Comparison of ENCODE assay signal across 9 mouse cellular contexts in genomic region chr2:168016951-168017391, GRCm38 (mm10). TPM values are rescaled to one million over a fixed set of nuclear protein-coding genes. Genes with fewer than 3 reads are reported as not detected.
DNase-seq lines count a peak whose midpoint lies in the region; ATAC-seq lines count a peak whose summit lies in the region.
"Had no signal": no experiment of that assay in that cellular context is flagged by ENCODE, and none has a peak within 500 bp of the region (broad histone marks: within the 10 kb centered on the region; RNA-seq: fewer than 3 reads in every experiment).

No protein-coding gene starts in this region.

- peaks cover 31% of the 10 kb centered on the region for H3K4me1 ChIP-seq in lung, embryonic 16.5 days (replicated peaks; ENCODE audit: control insufficient read depth, insufficient read depth, low read length)

- H3K4me2 ChIP-seq in lung, embryonic 16.5 days (ENCODE audit: low read depth, low read length): no peak overlapping the region
- H3K4me2 ChIP-seq: limb, embryonic 12.5 days had no signal

- peak overlapping the region; percentile 78 for H3K27ac ChIP-seq in lung, embryonic 16.5 days (ENCODE audit: low read length)
- H3K27ac ChIP-seq: limb, embryonic 12.5 days had no signal

- no peaks in the 10 kb centered on the region for H3K27me3 ChIP-seq in lung, embryonic 16.5 days (ENCODE audit: control insufficient read depth, insufficient read depth, low read depth, low read length)
- H3K27me3 ChIP-seq: limb, embryonic 12.5 days had no signal

- ATAC-seq in lung, embryonic 16.5 days (ENCODE audit: low read depth): peak; percentile 15

- H3K36me3 ChIP-seq in lung, embryonic 16.5 days (ENCODE audit: control insufficient read depth, insufficient read depth, low read length): no peaks in the 10 kb centered on the region
- H3K36me3 ChIP-seq: limb, embryonic 12.5 days had no signal

- H3K9me3 ChIP-seq in lung, embryonic 16.5 days (ENCODE audit: control insufficient read depth, low read length): no peaks in the 10 kb centered on the region
- H3K9me3 ChIP-seq: limb, embryonic 12.5 days had no signal

- no peak overlapping the region for H3K9ac ChIP-seq in lung, embryonic 16.5 days (ENCODE audit: low read length)
- H3K9ac ChIP-seq: limb, embryonic 12.5 days had no signal

- WGBS in lung, embryonic 16.5 days: 19% methylated on average over 5 of the region's 5 CpGs

- no peak overlapping the region for H3K4me3 ChIP-seq in lung, embryonic 16.5 days (ENCODE audit: low read length)
- H3K4me3 ChIP-seq: limb, embryonic 12.5 days had no signal

- DNase-seq in CD8-positive naive resting alpha-beta T cell, adult 2 months (ENCODE audit: low read depth in 2 of 2, low spot score in 2 of 2): peak; percentile 68 to 72
- DNase-seq in MN1 (ENCODE audit: low spot score): peak; percentile 57
- DNase-seq in cerebellum, adult 9-11 months: peak; percentile 36
- DNase-seq in heart, adult 8-10 months (ENCODE audit: low spot score): peak; percentile 79
- DNase-seq in kidney, postnatal 25 days: peak; percentile 81 to 94
- peak; percentile 34 for DNase-seq in skeletal muscle tissue, adult 2 months (ENCODE audit: low read depth, low spot score)
- peak; percentile 63 to 86 for DNase-seq in urinary bladder, postnatal 4 days (ENCODE audit: low spot score in 2 of 2)

RNA-seq across cellular contexts. Expression of gene Ripor3, which starts 6.6 kb away (rescaled TPM):
- total RNA-seq in heart, adult 8-10 months (2022): under 1 TPM; 0.25 to 0.66 (median 0.53) TPM
- 2.0 and 2.5 TPM in 2 replicates for polyA plus RNA-seq in lung, embryonic 16.5 days (2015; fragmentation: Nextera tagmentation; extraction: Ambion mirVana)

Comparison
In these comparisons a context has a peak if more than half of its experiments do, and no peak if none do; other contexts are left out.
1. DNase-seq: peak in every context shown above with its lines; median percentile 88 in kidney, postnatal 25 days; 79 in heart, adult 8-10 months; 74 in urinary bladder, postnatal 4 days; 70 in CD8-positive naive resting alpha-beta T cell, adult 2 months; 57 in MN1; 36 in cerebellum, adult 9-11 months; 34 in skeletal muscle tissue, adult 2 months.